Mouse (Mus musculus) forebrain, embryonic 14.5 days (tissue): ENCODE data around the gene Slc30a4. TPM values are rescaled to one million over a fixed set of nuclear protein-coding genes. Genes with fewer than 3 reads are reported as not detected.
A peak's percentile ranks its signal among the peaks of the same experiment; 100 is the strongest.

Source experiments
- ATAC-seq: fragments of 200-750 bp; cut with Nextera tagmentation; 2 replicates; pipeline ENCODE4 v1.8.0; 2017; ENCODE audit warnings: mild to moderate bottlenecking, moderate library complexity
- DNase-seq: peaks from one replicate; pipeline ENCODE4 v3.0.0-alpha.2; 2015; ENCODE audit warnings: low spot score
- H3K27ac ChIP-seq: fragments of 300-500 bp; sonication (generic); 2 replicates; pipeline ENCODE4 v1.5.1; 2014; ENCODE audit warnings: low read depth, mild to moderate bottlenecking, control low read depth, low read length, moderate library complexity
- H3K27me3 ChIP-seq: fragments of 300-500 bp; sonication (generic); replicated peaks from 2 replicates; pipeline ENCODE4 v1.6.1; 2014; ENCODE audit warnings: low read length, control low read depth, mixed read lengths; ENCODE audit not compliant: control insufficient read depth, insufficient read depth
- H3K36me3 ChIP-seq: fragments of 300-500 bp; sonication (generic); 2 replicates; pipeline ENCODE4 v1.6.1; 2014; ENCODE audit warnings: low read length, control low read depth; ENCODE audit not compliant: control insufficient read depth, insufficient read depth
- H3K4me1 ChIP-seq: fragments of 300-500 bp; sonication (generic); 2 replicates; pipeline ENCODE4 v1.6.1; 2014; ENCODE audit warnings: antibody characterized with exemption, low read length, control low read depth; ENCODE audit not compliant: control insufficient read depth, insufficient read depth
- H3K4me2 ChIP-seq: fragments of 300-500 bp; sonication (generic); 2 replicates; pipeline ENCODE4 v1.6.1; 2014; ENCODE audit warnings: mild to moderate bottlenecking, control low read depth, low read length
- H3K4me3 ChIP-seq: fragments of 300-500 bp; sonication (generic); 2 replicates; pipeline ENCODE4 v1.5.1; 2014; ENCODE audit warnings: low read depth, low read length, control low read depth
- H3K9ac ChIP-seq: fragments of 300-500 bp; sonication (generic); 2 replicates; pipeline ENCODE4 v1.6.1; 2014; ENCODE audit warnings: mild to moderate bottlenecking, low read length, control low read depth, moderate library complexity
- H3K9me3 ChIP-seq: fragments of 300-500 bp; sonication (generic); replicated peaks from 2 replicates; pipeline ENCODE4 v1.6.1; 2016; ENCODE audit warnings: low read length, control low read depth, mixed read lengths; ENCODE audit not compliant: control insufficient read depth
- WGBS: fragments of 180-500 bp; shearing (Covaris S2); extraction: QIAGEN DNeasy Blood & Tissue Kit; methylation state at CpG from one replicate; pipeline ENCODE4 v1.1.7; 2014; 5-methylcytosine and 5-hydroxymethylcytosine counted together
- microRNA counts: library from miRNA; unstranded; fragments of <30 nt; microRNA quantifications from one replicate; lab custom pipeline; 2016
- microRNA-seq: library from miRNA; unstranded; fragments of <30 nt; microRNA quantifications from one replicate; pipeline ENCODE4, GENCODE M21; 2016
- polyA plus RNA-seq: library from polyadenylated mRNA; unstranded; fragments of >200 nt; fragmentation: Nextera tagmentation; extraction: Ambion mirVana; gene quantifications from 2 replicates; pipeline ENCODE4 v1.2.1, GENCODE M21; 2014

The Slc30a4 gene
- polyA plus RNA-seq, 1 experiment from 2014 or later = 9.8 TPM

DNA sequence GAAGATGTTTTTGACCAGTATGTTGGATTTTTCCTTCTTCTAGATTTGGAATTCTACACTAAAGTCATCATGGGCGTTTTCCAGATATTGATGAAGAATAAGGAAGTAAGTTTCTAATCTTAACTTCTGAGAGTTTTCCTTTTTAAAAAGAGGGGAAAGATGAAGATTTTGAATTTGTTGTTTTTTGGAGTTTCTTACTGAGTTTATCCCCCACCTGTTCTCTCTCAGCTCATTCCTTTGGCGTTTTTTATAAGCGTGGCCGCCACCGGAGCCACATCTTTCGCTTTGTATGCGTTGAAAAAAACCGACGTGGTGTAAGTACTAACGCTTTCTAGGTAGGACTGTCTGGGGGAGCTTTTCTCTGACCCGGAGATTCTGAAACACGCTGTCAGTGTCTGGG, 64.4 kb downstream of the Slc30a4 start:
- peak overlapping the region; percentile 69 for H3K4me2 ChIP-seq
- ATAC-seq (no peak), DNase-seq (no peak)
- no peak overlapping the region for H3K27ac ChIP-seq
- H3K36me3 ChIP-seq = peaks cover 13% of the 10 kb centered on the region
- WGBS = 32% methylated on average over 12 of the region's 12 CpGs
- H3K9ac ChIP-seq = peak overlapping the region; percentile 48
- peak overlapping the region; percentile 33 for H3K4me3 ChIP-seq
- H3K9me3 ChIP-seq = no peaks in the 10 kb centered on the region
- 0 out of 2 replicates have a peak, but pooled peaks cover 5% of the 10 kb centered on the region for H3K27me3 ChIP-seq
- peaks cover 3% of the 10 kb centered on the region; the same call in 1 of the 2 replicates for H3K4me1 ChIP-seq

DNA sequence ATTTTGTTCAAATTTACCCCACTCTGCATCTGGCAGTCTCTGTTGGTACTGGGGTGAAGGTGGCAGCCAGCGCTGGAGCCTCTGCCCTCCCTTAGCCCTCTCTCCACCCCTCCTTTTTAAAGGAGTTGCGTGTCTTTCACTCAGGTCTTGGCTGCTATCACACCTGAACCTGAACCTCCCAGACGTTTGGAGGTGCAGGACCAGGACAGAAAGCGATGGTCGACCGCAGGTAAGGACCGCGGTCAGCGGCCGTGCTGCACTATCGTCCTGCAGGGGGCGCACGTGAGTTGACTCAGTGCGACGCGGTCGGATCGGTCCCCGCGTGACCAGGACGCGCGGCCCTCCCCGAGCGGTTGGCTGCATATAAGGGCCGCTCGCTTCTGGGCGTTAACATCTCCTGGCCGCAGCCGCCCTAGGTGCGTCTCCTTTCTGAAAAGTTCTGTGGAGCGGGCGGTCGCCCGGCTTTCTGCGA, 64.9 kb downstream of the Slc30a4 start:
- WGBS = 1% methylated on average over 36 of the region's 36 CpGs
- ATAC-seq (peak; percentile 79), DNase-seq (peak; percentile 67)

DNA sequence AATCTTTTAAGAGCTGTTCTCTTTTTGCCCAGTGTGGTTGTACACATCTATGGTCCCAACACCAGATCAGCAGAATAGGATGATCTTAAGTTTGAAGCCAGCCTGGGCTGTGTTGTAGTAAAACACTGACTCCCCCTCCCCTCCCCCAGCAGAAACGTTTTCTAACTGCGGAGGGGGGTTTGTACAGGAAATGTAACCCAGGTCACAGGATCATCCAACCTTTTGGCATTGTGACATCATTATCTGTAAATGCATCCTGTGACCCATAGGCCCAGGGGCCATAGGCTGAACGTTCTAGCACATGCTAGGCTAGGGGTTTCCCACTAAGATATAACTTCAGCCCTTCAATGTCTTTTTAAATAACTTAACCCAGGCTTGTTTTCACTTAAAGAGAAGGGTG, 65.8 kb downstream of the Slc30a4 start, which contains the start of gene AA467197:
AA467197 (plus strand) TSS at position 301 of the 400 bp plus-strand sequence.
- Histone ChIP-seq H3K27me3 (0 out of 2 replicates have a peak, but pooled peaks cover 5% of the 10 kb centered on the region), H3K4me2 (peak within 1 kb of the TSS; percentile 69), H3K4me1 (peaks cover 12% of the 10 kb centered on the region), H3K9ac (peak within 1 kb of the TSS; percentile 48), H3K36me3 (peaks cover 22% of the 10 kb centered on the region), H3K4me3 (peak within 1 kb of the TSS; percentile 33), H3K27ac (no peak within 1 kb of the TSS), H3K9me3 (no peaks in the 10 kb centered on the region)
- no peak for DNase-seq
- WGBS = 79% methylated on average over 3 of the region's 3 CpGs
- ATAC-seq = no peak

More for the DNA sequence above, 64.9 kb downstream of the Slc30a4 start:
- Histone ChIP-seq H3K9ac (peak overlapping the region; percentile 48), H3K27me3 (0 out of 2 replicates have a peak, but pooled peaks cover 5% of the 10 kb centered on the region), H3K27ac (no peak overlapping the region), H3K4me3 (peak overlapping the region; percentile 33), H3K36me3 (peaks cover 18% of the 10 kb centered on the region), H3K9me3 (no peaks in the 10 kb centered on the region), H3K4me2 (peak overlapping the region; percentile 69), H3K4me1 (peaks cover 3% of the 10 kb centered on the region; the same call in 1 of the 2 replicates)

MicroRNAs encoded within 50 kb of the gene (microRNA counts, 519-probe panel; counts per million panel counts)
- microRNA mmu-miR-147 (lab: Ali Mortazavi, UCI) = not detected

Small RNA genes within 50 kb of the gene (microRNA-seq; reads per million reads assigned to microRNA genes)
- 3.6 reads per million, percentile 20 among the genes with 10 or more reads in this experiment for gene Mir147

Other genes starting within 250 kb of the Slc30a4 start
- not detected in 2 replicates for gene Gm14085, start 217.7 kb downstream of the Slc30a4 start, polyA plus RNA-seq
- 26.1 and 32.5 TPM in 2 replicates for gene Gatm, start 91.4 kb downstream of the Slc30a4 start, polyA plus RNA-seq
- 0.36 TPM in 1 of 2 replicates, not detected in the other for gene AA467197, start 65.7 kb downstream of the Slc30a4 start, polyA plus RNA-seq
- 76.0 and 79.2 TPM in 2 replicates for gene Bloc1s6, start 35.8 kb upstream of the Slc30a4 start, polyA plus RNA-seq
- 2.8 and 3.6 TPM in 2 replicates for gene Sqor, start 62.6 kb upstream of the Slc30a4 start, polyA plus RNA-seq